Mouse (Mus musculus) C2C12 (cell line): ENCODE data around the gene Rbks. TPM values are rescaled to one million over a fixed set of nuclear protein-coding genes. Genes with fewer than 3 reads are reported as not detected.

ENCODE experiments used
- H3K27me3 ChIP-seq: one replicate; pipeline ENCODE4 v1.6.1; 2011; ENCODE audit not compliant: control insufficient read depth, insufficient read depth, insufficient read length
- H3K36me3 ChIP-seq: one replicate; pipeline ENCODE4 v1.6.1; 2011; ENCODE audit not compliant: control insufficient read depth, insufficient read depth
- H3K4me3 ChIP-seq: one replicate; pipeline ENCODE4 v1.5.1; 2011; ENCODE audit warnings: mild to moderate bottlenecking, control low read depth; ENCODE audit not compliant: poor library complexity, insufficient read depth, severe bottlenecking
- H3K79me2 ChIP-seq: one replicate; pipeline ENCODE4 v1.6.1; 2011; ENCODE audit not compliant: control insufficient read depth, insufficient read depth
- H3K79me3 ChIP-seq: one replicate; pipeline ENCODE4 v1.6.1; 2011; ENCODE audit warnings: low read depth, control low read depth
- H3ac ChIP-seq: one replicate; pipeline ENCODE3; 2011; ENCODE audit warnings: low read depth; ENCODE audit not compliant: control insufficient read depth, insufficient read length
- CEBPB ChIP-seq: IDR thresholded peaks from one replicate; pipeline ENCODE4 v1.6.1; 2011; ENCODE audit warnings: low read depth, mild to moderate bottlenecking, control low read depth, moderate library complexity
- CTCF ChIP-seq: IDR thresholded peaks from one replicate; pipeline ENCODE4 v1.5.1; 2011; ENCODE audit not compliant: control insufficient read depth, insufficient read depth, insufficient read length
- FOSL1 ChIP-seq: IDR thresholded peaks from one replicate; pipeline ENCODE4 v1.8.0; 2011; ENCODE audit warnings: mild to moderate bottlenecking, low read length; ENCODE audit not compliant: poor library complexity, insufficient read depth, severe bottlenecking
- MAX ChIP-seq: IDR thresholded peaks from one replicate; pipeline ENCODE4 v1.6.1; 2011; ENCODE audit warnings: mild to moderate bottlenecking, control low read depth
- MYOD1 ChIP-seq: IDR thresholded peaks from one replicate; pipeline ENCODE4 v1.6.1; 2011; ENCODE audit warnings: low read depth; ENCODE audit not compliant: control insufficient read depth, insufficient read length
- MYOG ChIP-seq: IDR thresholded peaks from one replicate; pipeline ENCODE4 v1.6.1; 2011; ENCODE audit not compliant: control insufficient read depth, insufficient read length; ENCODE audit errors: extremely low read depth
- USF1 ChIP-seq: IDR thresholded peaks from one replicate; pipeline ENCODE4 v1.6.1; 2011; ENCODE audit warnings: low read depth, mild to moderate bottlenecking, control low read depth, moderate library complexity
- polyA plus RNA-seq: library from polyadenylated mRNA; unstranded; fragments of >200 nt; fragmentation: generic; extraction: Trizol; gene quantifications from one replicate; pipeline ENCODE4 v1.2.1, GENCODE M21; 2012; ENCODE audit warnings: missing spikeins

Gene Rbks
- polyA plus RNA-seq, 1 experiment = 1.3 TPM

DNA sequence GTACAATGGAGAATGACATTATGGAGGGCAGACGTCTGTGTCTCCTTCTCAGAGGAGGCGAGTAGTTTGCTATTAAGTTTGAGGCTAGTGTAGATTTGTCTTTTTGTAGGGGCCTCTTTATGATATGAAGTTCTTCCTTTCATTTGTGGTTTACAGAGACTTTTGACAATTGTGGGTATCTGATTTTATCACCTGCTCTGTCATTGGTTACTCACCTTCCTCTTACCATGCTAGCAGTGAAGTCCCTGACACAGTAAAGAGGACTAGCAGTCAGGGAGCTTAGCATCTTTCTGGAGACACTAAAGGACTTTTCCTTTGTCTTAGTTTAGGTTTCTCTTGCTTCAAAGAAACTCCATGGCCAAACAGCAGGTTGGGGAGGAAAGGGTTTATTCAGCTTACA lies 28.5 kb upstream of the Rbks start:
- Histone ChIP-seq H3ac (no peak overlapping the region), H3K36me3 (peaks cover 2% of the 10 kb centered on the region), H3K4me3 (no peak overlapping the region), H3K79me2 (no peaks in the 10 kb centered on the region), H3K27me3 (no peaks in the 10 kb centered on the region), H3K79me3 (peaks cover 1% of the 10 kb centered on the region)
- no peak for TF ChIP-seq MYOD1
- TF ChIP-seq CTCF = no peak
- no peak for TF ChIP-seq CEBPB
- no peak for TF ChIP-seq USF1
- TF ChIP-seq MAX = no peak
- TF ChIP-seq FOSL1 = no peak
- no peak for TF ChIP-seq MYOG

DNA sequence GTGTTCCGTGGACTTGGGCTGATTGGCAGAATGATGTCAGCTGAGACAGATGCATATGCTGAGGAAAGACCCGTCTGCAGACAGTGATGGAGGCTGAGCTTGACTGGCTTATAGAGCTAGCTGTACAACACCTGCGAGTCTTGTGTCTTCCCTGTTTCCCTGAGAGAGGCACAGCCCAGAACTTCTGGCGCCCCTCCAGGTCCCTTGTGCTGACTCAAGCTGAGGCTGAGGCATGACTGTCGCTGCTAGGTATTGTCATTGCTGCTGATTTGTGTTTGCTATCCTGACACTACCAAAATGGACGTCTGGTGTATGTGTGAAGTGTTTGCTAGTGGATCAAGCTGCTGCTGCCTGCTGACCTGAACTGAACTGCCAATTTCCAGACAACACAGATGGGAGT lies 27.1 kb upstream of the Rbks start:
- no peaks in the 10 kb centered on the region for H3K36me3 ChIP-seq
- H3ac ChIP-seq = no peak overlapping the region
- no peak overlapping the region for H3K4me3 ChIP-seq
- no peaks in the 10 kb centered on the region for H3K27me3 ChIP-seq
- no peak for TF ChIP-seq CTCF
- TF ChIP-seq FOSL1 = no peak
- TF ChIP-seq MYOD1 = no peak
- no peak for TF ChIP-seq USF1
- no peak for TF ChIP-seq MYOG
- no peak for TF ChIP-seq MAX
- no peak for TF ChIP-seq CEBPB
- H3K79me2 ChIP-seq = no peaks in the 10 kb centered on the region
- H3K79me3 ChIP-seq = peaks cover 1% of the 10 kb centered on the region

- TF ChIP-seq CTCF = no peak
- no peak for TF ChIP-seq CEBPB
- TF ChIP-seq USF1 = no peak
- TF ChIP-seq MYOG = no peak
- no peak for TF ChIP-seq MAX
- no peak for TF ChIP-seq MYOD1
- no peak for TF ChIP-seq FOSL1
- no peaks in the 10 kb centered on the region for H3K36me3 ChIP-seq
- H3K79me3 ChIP-seq = peaks cover 3% of the 10 kb centered on the region
- no peaks in the 10 kb centered on the region for H3K27me3 ChIP-seq
- H3K4me3 ChIP-seq = no peak overlapping the region
- no peaks in the 10 kb centered on the region for H3K79me2 ChIP-seq
- no peak overlapping the region for H3ac ChIP-seq
Observed at GRCm38 (mm10) chr5:31715486-31716150, 18.2 kb upstream of the Rbks start.

DNA sequence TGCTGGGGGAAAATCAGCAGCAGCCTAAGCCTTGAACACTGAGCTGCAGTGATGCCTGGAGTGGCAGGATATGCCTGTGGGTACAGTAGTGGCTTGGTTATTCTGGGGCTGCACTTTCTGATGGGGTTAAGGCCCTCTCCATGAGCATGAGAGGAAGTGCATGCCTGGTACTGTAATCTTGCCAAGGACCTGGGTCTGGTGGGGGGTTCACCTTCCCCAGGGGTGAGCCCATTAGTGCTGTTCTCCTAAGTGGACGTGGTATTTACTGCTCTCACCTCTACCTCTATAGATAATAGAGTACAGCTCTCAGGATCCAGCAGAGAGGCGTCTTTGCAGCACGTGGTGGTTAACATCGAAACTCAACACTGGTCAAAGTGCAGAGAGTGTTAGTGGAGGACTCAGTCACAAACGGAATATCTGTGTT lies 16.4 kb upstream of the Rbks start:
- Histone ChIP-seq H3K36me3 (no peaks in the 10 kb centered on the region), H3ac (no peak overlapping the region), H3K79me2 (no peaks in the 10 kb centered on the region), H3K4me3 (no peak overlapping the region), H3K79me3 (peaks cover 3% of the 10 kb centered on the region), H3K27me3 (no peaks in the 10 kb centered on the region)
- TF ChIP-seq FOSL1 (no peak), CTCF (no peak), MAX (no peak), USF1 (no peak), MYOG (no peak), MYOD1 (no peak), CEBPB (no peak)

DNA sequence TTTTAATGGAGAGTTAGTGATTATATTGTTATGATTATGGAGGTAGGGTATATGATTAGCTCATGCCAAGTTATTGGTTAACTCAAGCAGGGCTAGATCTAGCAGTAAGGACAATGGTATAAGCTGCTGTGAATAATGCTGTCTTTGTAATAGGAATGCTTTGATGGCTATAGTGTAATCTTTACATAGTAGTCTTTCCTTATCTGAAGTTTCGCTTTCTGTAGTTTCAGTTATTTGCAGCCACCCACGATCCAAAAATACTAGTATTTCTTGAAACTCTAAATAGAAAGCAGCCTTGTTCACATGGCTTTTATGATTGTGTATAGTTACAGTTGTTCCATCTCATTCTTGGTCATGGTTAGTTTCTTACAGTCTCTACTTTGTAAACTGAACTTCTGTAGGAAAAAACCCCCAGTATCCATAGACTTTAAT lies 15.9 kb upstream of the Rbks start:
- no peaks in the 10 kb centered on the region for H3K79me2 ChIP-seq
- H3ac ChIP-seq = no peak overlapping the region
- H3K4me3 ChIP-seq = no peak overlapping the region
- no peaks in the 10 kb centered on the region for H3K36me3 ChIP-seq
- TF ChIP-seq MYOG = no peak
- no peak for TF ChIP-seq CTCF
- H3K27me3 ChIP-seq = no peaks in the 10 kb centered on the region
- peaks cover 3% of the 10 kb centered on the region for H3K79me3 ChIP-seq

DNA sequence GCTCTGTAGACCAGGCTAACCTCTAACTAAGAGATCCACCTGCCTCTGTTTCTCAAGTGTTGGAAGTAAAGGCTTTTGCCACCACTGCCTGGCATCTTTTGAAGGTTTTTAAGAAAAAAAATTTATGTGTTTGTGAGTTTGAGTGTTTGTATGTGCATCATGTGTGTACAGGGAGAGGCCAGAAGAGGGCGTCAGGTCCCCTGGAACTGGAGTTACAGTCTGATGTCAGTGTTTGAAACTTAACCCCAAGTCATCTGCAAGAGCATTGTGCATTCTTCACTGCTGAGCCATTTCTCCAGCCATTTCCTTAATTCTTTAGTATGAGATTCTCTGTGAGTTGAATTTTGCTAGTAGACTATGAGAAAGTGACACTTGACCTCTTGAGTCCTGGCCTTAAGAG lies 12.0 kb upstream of the Rbks start:
- Histone ChIP-seq H3K27me3 (no peaks in the 10 kb centered on the region), H3ac (no peak overlapping the region), H3K4me3 (no peak overlapping the region), H3K79me3 (peaks cover 2% of the 10 kb centered on the region), H3K79me2 (no peaks in the 10 kb centered on the region), H3K36me3 (peaks cover 6% of the 10 kb centered on the region)
- peak; percentile 5 for TF ChIP-seq CTCF
- TF ChIP-seq CEBPB = no peak
